Mouse (Mus musculus) hindbrain, postnatal 0 days (tissue): ENCODE results near the gene Fgfr2. TPM values are rescaled to one million over a fixed set of nuclear protein-coding genes. Genes with fewer than 3 reads are reported as not detected.

ENCODE experiments used
- ATAC-seq: fragments of 200-750 bp; cut with Nextera tagmentation; 2 replicates; pipeline ENCODE4 v1.8.0; 2017; ENCODE audit warnings: mild to moderate bottlenecking, moderate TSS enrichment, moderate library complexity
- DNase-seq: peaks from one replicate; pipeline ENCODE4 v3.0.0-alpha.2; 2015; ENCODE audit warnings: low spot score
- H3K27ac ChIP-seq: fragments of 300-500 bp; sonication (generic); 2 replicates; pipeline ENCODE4 v1.5.1; 2014; ENCODE audit warnings: mild to moderate bottlenecking
- H3K27me3 ChIP-seq: fragments of 300-500 bp; sonication (generic); 2 replicates; pipeline ENCODE4 v1.6.1; 2014; ENCODE audit warnings: low read length, mixed read lengths; ENCODE audit not compliant: insufficient read depth
- H3K36me3 ChIP-seq: fragments of 300-500 bp; sonication (generic); 2 replicates; pipeline ENCODE4 v1.6.1; 2014; ENCODE audit warnings: low read length, mixed read lengths; ENCODE audit not compliant: insufficient read depth
- H3K4me1 ChIP-seq: fragments of 300-500 bp; sonication (generic); 2 replicates; pipeline ENCODE4 v1.6.1; 2014; ENCODE audit warnings: antibody characterized with exemption, low read length, mixed read lengths; ENCODE audit not compliant: insufficient read depth
- H3K4me2 ChIP-seq: fragments of 300-500 bp; sonication (generic); 2 replicates; pipeline ENCODE4 v1.6.1; 2014; ENCODE audit warnings: low read depth, mild to moderate bottlenecking, low read length, moderate library complexity, mixed read lengths
- H3K4me3 ChIP-seq: fragments of 300-500 bp; sonication (generic); 2 replicates; pipeline ENCODE4 v1.5.1; 2014; ENCODE audit warnings: low read length
- H3K9ac ChIP-seq: fragments of 300-500 bp; sonication (generic); replicated peaks from 2 replicates; pipeline ENCODE4 v1.6.1; 2014; ENCODE audit warnings: mild to moderate bottlenecking, low read length, moderate library complexity, mixed read lengths
- H3K9me3 ChIP-seq: fragments of 300-500 bp; sonication (generic); 2 replicates; pipeline ENCODE4 v1.6.1; 2016; ENCODE audit warnings: low read length, mixed read lengths
- CTCF ChIP-seq: IDR thresholded peaks from 2 replicates; pipeline ENCODE4 v1.5.1; 2016; ENCODE audit warnings: antibody characterized with exemption, control low read depth, low read depth
- WGBS: fragments of 180-500 bp; shearing (Covaris S2); extraction: QIAGEN DNeasy Blood & Tissue Kit; methylation state at CpG from one replicate; pipeline ENCODE4 v1.1.7; 2014; 5-methylcytosine and 5-hydroxymethylcytosine counted together
- polyA plus RNA-seq: library from polyadenylated mRNA; unstranded; fragments of >200 nt; fragmentation: Nextera tagmentation; extraction: Ambion mirVana; gene quantifications from 2 replicates; pipeline ENCODE4 v1.2.1, GENCODE M21; 2015
- total RNA-seq: library from RNA; depleted of rRNA; stranded (reverse); fragments of >200 nt; gene quantifications from 2 replicates; pipeline ENCODE4 v1.2.3, GENCODE M21; 2014

The Fgfr2 gene
- total and polyA plus RNA-seq, 2 experiments from 2014 or later = 17.3 to 49.0 TPM

- no peak overlapping the region for H3K4me2 ChIP-seq
- ATAC-seq (no peak), DNase-seq (no peak)
- H3K9me3 ChIP-seq = no peaks in the 10 kb centered on the region
- 21% methylated on average over 6 of the region's 6 CpGs for WGBS
- no peak overlapping the region for H3K9ac ChIP-seq
- no peak overlapping the region for H3K27ac ChIP-seq
- no peaks in the 10 kb centered on the region for H3K36me3 ChIP-seq
- no peaks in the 10 kb centered on the region for H3K27me3 ChIP-seq
- H3K4me1 ChIP-seq = peaks cover 31% of the 10 kb centered on the region
- TF ChIP-seq CTCF = no peak
- no peak overlapping the region for H3K4me3 ChIP-seq
Measured at GRCm38 (mm10) chr7:133112351-133112831, 10.8 kb downstream of the Fgfr2 start.

- Histone ChIP-seq H3K4me3 (no peak overlapping the region), H3K4me2 (no peak overlapping the region), H3K9ac (no peak overlapping the region), H3K27ac (no peak overlapping the region), H3K9me3 (no peaks in the 10 kb centered on the region), H3K4me1 (peaks cover 19% of the 10 kb centered on the region), H3K36me3 (no peaks in the 10 kb centered on the region), H3K27me3 (no peaks in the 10 kb centered on the region)
- DNase-seq (no peak), ATAC-seq (no peak)
- 97% methylated on average over 4 of the region's 4 CpGs for WGBS
- no peak for TF ChIP-seq CTCF
Measured at GRCm38 (mm10) chr7:133109442-133109841, 13.7 kb downstream of the Fgfr2 start.

GRCm38 (mm10) chr7:133108695-133109094 lies 14.5 kb downstream of the Fgfr2 start:
- no peak for DNase-seq
- no peak overlapping the region for H3K27ac ChIP-seq
- H3K4me3 ChIP-seq = no peak overlapping the region
- no peak for ATAC-seq
- no peaks in the 10 kb centered on the region for H3K27me3 ChIP-seq
- no peaks in the 10 kb centered on the region for H3K9me3 ChIP-seq
- WGBS = 80% methylated on average over 2 of the region's 2 CpGs
- no peaks in the 10 kb centered on the region for H3K36me3 ChIP-seq
- no peak overlapping the region for H3K4me2 ChIP-seq
- no peak for TF ChIP-seq CTCF
- H3K9ac ChIP-seq = no peak overlapping the region
- H3K4me1 ChIP-seq = peaks cover 19% of the 10 kb centered on the region

GRCm38 (mm10) chr7:133102578-133102977 lies 20.6 kb downstream of the Fgfr2 start:
- 52% methylated on average over 3 of the region's 3 CpGs for WGBS
- Histone ChIP-seq H3K4me1 (peaks cover 12% of the 10 kb centered on the region; the same call in 1 of the 2 replicates), H3K9ac (no peak overlapping the region)

GRCm38 (mm10) chr7:133101070-133101469 lies 22.1 kb downstream of the Fgfr2 start:
- H3K9ac ChIP-seq = no peak overlapping the region
- no peaks in the 10 kb centered on the region for H3K27me3 ChIP-seq
- no peak overlapping the region for H3K4me3 ChIP-seq
- ATAC-seq = no peak
- 68% methylated on average over 6 of the region's 6 CpGs for WGBS
- no peaks in the 10 kb centered on the region for H3K36me3 ChIP-seq
- no peak overlapping the region for H3K4me2 ChIP-seq
- TF ChIP-seq CTCF = no peak
- H3K9me3 ChIP-seq = no peaks in the 10 kb centered on the region
- no peak overlapping the region for H3K27ac ChIP-seq
- peaks cover 12% of the 10 kb centered on the region; the same call in 1 of the 2 replicates for H3K4me1 ChIP-seq
- no peak for DNase-seq

More at GRCm38 (mm10) chr7:133102578-133102977, 20.6 kb downstream of the Fgfr2 start:
- no peaks in the 10 kb centered on the region for H3K36me3 ChIP-seq
- TF ChIP-seq CTCF = no peak
- H3K4me2 ChIP-seq = no peak overlapping the region
- no peak for DNase-seq
- no peaks in the 10 kb centered on the region for H3K27me3 ChIP-seq
- no peak overlapping the region for H3K4me3 ChIP-seq
- no peak overlapping the region for H3K27ac ChIP-seq
- H3K9me3 ChIP-seq = no peaks in the 10 kb centered on the region
- no peak for ATAC-seq

GRCm38 (mm10) chr7:133100178-133100577 lies 23.0 kb downstream of the Fgfr2 start:
- WGBS = 52% methylated on average over 6 of the region's 6 CpGs
- DNase-seq = no peak
- Histone ChIP-seq H3K4me3 (no peak overlapping the region), H3K4me2 (no peak overlapping the region), H3K9ac (no peak overlapping the region), H3K4me1 (peaks cover 12% of the 10 kb centered on the region; the same call in 1 of the 2 replicates), H3K36me3 (no peaks in the 10 kb centered on the region), H3K9me3 (no peaks in the 10 kb centered on the region), H3K27me3 (no peaks in the 10 kb centered on the region), H3K27ac (no peak overlapping the region)
- no peak for TF ChIP-seq CTCF
- no peak for ATAC-seq

GRCm38 (mm10) chr7:133099266-133099665 lies 23.9 kb downstream of the Fgfr2 start:
- DNase-seq (no peak), ATAC-seq (no peak)
- H3K9me3 ChIP-seq = no peaks in the 10 kb centered on the region
- no peaks in the 10 kb centered on the region for H3K36me3 ChIP-seq
- H3K4me2 ChIP-seq = no peak overlapping the region
- no peak overlapping the region for H3K9ac ChIP-seq
- H3K4me3 ChIP-seq = no peak overlapping the region
- TF ChIP-seq CTCF = no peak
- H3K4me1 ChIP-seq = peaks cover 12% of the 10 kb centered on the region; the same call in 1 of the 2 replicates
- 27% methylated on average over 4 of the region's 4 CpGs for WGBS
- no peaks in the 10 kb centered on the region for H3K27me3 ChIP-seq
- no peak overlapping the region for H3K27ac ChIP-seq
